Comparison of ENCODE assay signal across 8 mouse cellular contexts in genomic region chr9:62456015-62456414, GRCm38 (mm10).
DNase-seq lines count a peak whose midpoint lies in the region; ATAC-seq lines count a peak whose summit lies in the region.

No protein-coding gene starts in this region.

- H3K9ac ChIP-seq in embryonic facial prominence, embryonic 13.5 days: 0 out of 2 replicates have a peak overlapping the region, but pooled peaks have one; percentile 44
- no peak overlapping the region for H3K9ac ChIP-seq in limb, embryonic 12.5 days (replicated peaks)
- no peak overlapping the region for H3K9ac ChIP-seq in midbrain, embryonic 14.5 days (replicated peaks; ENCODE audit: low read length)

- H3K36me3 ChIP-seq in embryonic facial prominence, embryonic 13.5 days: no peaks in the 10 kb centered on the region
- H3K36me3 ChIP-seq in limb, embryonic 12.5 days: no peaks in the 10 kb centered on the region
- H3K36me3 ChIP-seq in midbrain, embryonic 14.5 days (ENCODE audit: control insufficient read depth, insufficient read depth, low read length): peaks cover 10% of the 10 kb centered on the region

- H3K27me3 ChIP-seq in embryonic facial prominence, embryonic 13.5 days: no peaks in the 10 kb centered on the region
- no peaks in the 10 kb centered on the region for H3K27me3 ChIP-seq in limb, embryonic 12.5 days
- H3K27me3 ChIP-seq in midbrain, embryonic 14.5 days (ENCODE audit: control insufficient read depth, insufficient read depth, low read length): no peaks in the 10 kb centered on the region

- H3K4me3 ChIP-seq in embryonic facial prominence, embryonic 13.5 days: no peak overlapping the region
- no peak overlapping the region for H3K4me3 ChIP-seq in limb, embryonic 12.5 days (replicated peaks)
- H3K4me3 ChIP-seq in midbrain, embryonic 14.5 days (replicated peaks; ENCODE audit: low read depth, low read length): no peak overlapping the region

- 32% methylated on average over 5 of the region's 5 CpGs for WGBS in embryonic facial prominence, embryonic 13.5 days
- WGBS in limb, embryonic 12.5 days: 27% methylated on average over 5 of the region's 5 CpGs
- WGBS in midbrain, embryonic 14.5 days: 28% methylated on average over 5 of the region's 5 CpGs

- DNase-seq in ovary, adult 18-20 months (ENCODE audit: low spot score): peak; percentile 50
- DNase-seq in ovary, postnatal 10 days (ENCODE audit: low spot score): no peak
- peak; percentile 70 for DNase-seq in heart, postnatal 4 days
- DNase-seq in midbrain, embryonic 14.5 days: peak; percentile 84
- no peak for DNase-seq in thymus, postnatal 36 days
- DNase-seq in layer of hippocampus, adult 11-12 months (ENCODE audit: low spot score): no peak

- H3K9me3 ChIP-seq in embryonic facial prominence, embryonic 13.5 days: no peaks in the 10 kb centered on the region
- no peaks in the 10 kb centered on the region for H3K9me3 ChIP-seq in limb, embryonic 12.5 days
- no peaks in the 10 kb centered on the region for H3K9me3 ChIP-seq in midbrain, embryonic 14.5 days (ENCODE audit: control insufficient read depth, low read length)

- peak overlapping the region; percentile 60 for H3K27ac ChIP-seq in embryonic facial prominence, embryonic 13.5 days
- H3K27ac ChIP-seq in limb, embryonic 12.5 days: peak overlapping the region; percentile 77
- no peak overlapping the region for H3K27ac ChIP-seq in midbrain, embryonic 14.5 days (replicated peaks; ENCODE audit: low read depth, low read length)

- peak; percentile 71; the same call in 1 of the 2 replicates for ATAC-seq in embryonic facial prominence, embryonic 13.5 days (ENCODE audit: insufficient number of reproducible peaks, insufficient read depth, low FRiP score, low TSS enrichment, low read depth)
- peak; percentile 72 for ATAC-seq in limb, embryonic 12.5 days (ENCODE audit: insufficient number of reproducible peaks, insufficient read depth, low FRiP score, low TSS enrichment, low read depth)
- ATAC-seq in midbrain, embryonic 14.5 days (ENCODE audit: low FRiP score, low TSS enrichment): no peak

- H3K4me2 ChIP-seq in embryonic facial prominence, embryonic 13.5 days: peak overlapping the region; percentile 30; the same call in 1 of the 2 replicates
- no peak overlapping the region; the same call in 1 of the 2 replicates for H3K4me2 ChIP-seq in limb, embryonic 12.5 days
- no peak overlapping the region for H3K4me2 ChIP-seq in midbrain, embryonic 14.5 days (ENCODE audit: low read length)

- H3K4me1 ChIP-seq in embryonic facial prominence, embryonic 13.5 days: peaks cover 12% of the 10 kb centered on the region
- H3K4me1 ChIP-seq in limb, embryonic 12.5 days (replicated peaks): peaks cover 35% of the 10 kb centered on the region
- H3K4me1 ChIP-seq in midbrain, embryonic 14.5 days (ENCODE audit: control insufficient read depth, insufficient read depth, low read length): 0 out of 2 replicates have a peak, but pooled peaks cover 7% of the 10 kb centered on the region

Comparison
In these comparisons a context has a peak if more than half of its experiments do, and no peak if none do; other contexts are left out.
1. DNase-seq: peak in ovary, adult 18-20 months (single experiment), heart, postnatal 4 days (single experiment) and midbrain, embryonic 14.5 days (single experiment); none in ovary, postnatal 10 days (single experiment), thymus, postnatal 36 days (0 of 2) and layer of hippocampus, adult 11-12 months (single experiment).